Comparison of ENCODE assay signal across 27 mouse cellular contexts in the genomic region with DNA sequence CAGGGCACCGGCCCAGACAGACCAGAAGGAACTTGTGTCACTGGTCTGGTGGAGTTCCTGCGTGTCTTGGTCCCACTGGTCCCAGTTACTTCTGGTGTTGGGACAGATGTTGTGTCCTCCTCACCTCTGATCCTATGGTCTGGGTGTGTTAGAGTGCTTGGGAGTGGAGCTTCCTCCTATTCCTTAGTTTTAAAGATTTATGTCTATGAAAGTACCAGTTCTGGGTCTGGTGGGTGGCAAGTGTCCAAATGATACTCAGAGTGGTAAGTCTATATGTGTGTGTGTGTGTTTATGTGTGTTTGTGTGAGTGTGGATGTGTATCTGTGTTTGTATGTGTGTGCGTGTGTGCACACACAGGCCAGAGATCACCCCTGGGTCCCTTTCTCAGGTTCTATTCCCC.
"Had no signal": no experiment of that assay in that cellular context is flagged by ENCODE, and none has a peak within 500 bp of the region (broad histone marks: within the 10 kb centered on the region; RNA-seq: fewer than 3 reads in every experiment).

No protein-coding gene starts in this region.

- H3K4me3 ChIP-seq: embryonic facial prominence, embryonic 10.5 days; embryonic facial prominence, embryonic 12.5 days; embryonic facial prominence, embryonic 13.5 days; embryonic facial prominence, embryonic 15.5 days; erythroblast, embryonic 14.5 days; forebrain, embryonic 10.5 days; forebrain, embryonic 12.5 days; forebrain, embryonic 13.5 days; forebrain, embryonic 15.5 days; gastrocnemius, adult 2 months; heart, adult 2 months had no signal

- H3K9ac ChIP-seq: embryonic facial prominence, embryonic 12.5 days; embryonic facial prominence, embryonic 13.5 days; embryonic facial prominence, embryonic 15.5 days; forebrain, embryonic 12.5 days; forebrain, embryonic 13.5 days; forebrain, embryonic 15.5 days; forebrain, postnatal 0 days had no signal

- DNase-seq: cerebellum, adult 2 months; cerebellum, adult 8-10 months; cerebellum, adult 9-10 months; cerebellum, adult 9-11 months; cerebellum, postnatal 10 days; cerebellum, postnatal 14 days; cerebellum, postnatal 25 days; cerebellum, postnatal 36 days; embryo, embryonic 11 days; forebrain, postnatal 0 days; gastrocnemius, postnatal 10 days; gastrocnemius, postnatal 14 days; gastrocnemius, postnatal 36 days; heart, adult 18-20 months; heart, adult 2 months had no signal

- ATAC-seq: forebrain, embryonic 13.5 days; forebrain, embryonic 14.5 days; forebrain, embryonic 15.5 days; forebrain, embryonic 16.5 days; forebrain, postnatal 0 days had no signal

- H3K27me3 ChIP-seq: embryonic facial prominence, embryonic 12.5 days; embryonic facial prominence, embryonic 13.5 days; embryonic facial prominence, embryonic 15.5 days; forebrain, embryonic 12.5 days; forebrain, embryonic 13.5 days; forebrain, embryonic 15.5 days had no signal

- H3K36me3 ChIP-seq: embryonic facial prominence, embryonic 10.5 days; embryonic facial prominence, embryonic 12.5 days; embryonic facial prominence, embryonic 13.5 days; embryonic facial prominence, embryonic 15.5 days; forebrain, embryonic 10.5 days; forebrain, embryonic 12.5 days; forebrain, embryonic 15.5 days had no signal

- H3K9me3 ChIP-seq: embryonic facial prominence, embryonic 10.5 days; embryonic facial prominence, embryonic 12.5 days; embryonic facial prominence, embryonic 13.5 days; embryonic facial prominence, embryonic 15.5 days; forebrain, embryonic 10.5 days; forebrain, embryonic 12.5 days; forebrain, embryonic 13.5 days; forebrain, embryonic 15.5 days had no signal

- H3K4me1 ChIP-seq: forebrain, embryonic 10.5 days; forebrain, embryonic 12.5 days; forebrain, embryonic 13.5 days; forebrain, embryonic 15.5 days had no signal

- H3K4me2 ChIP-seq: embryonic facial prominence, embryonic 12.5 days; embryonic facial prominence, embryonic 13.5 days; embryonic facial prominence, embryonic 15.5 days; forebrain, embryonic 12.5 days; forebrain, embryonic 13.5 days; forebrain, embryonic 15.5 days had no signal

- H3K27ac ChIP-seq: embryonic facial prominence, embryonic 10.5 days; embryonic facial prominence, embryonic 12.5 days; embryonic facial prominence, embryonic 13.5 days; embryonic facial prominence, embryonic 15.5 days; forebrain, embryonic 10.5 days; forebrain, embryonic 12.5 days; forebrain, embryonic 13.5 days; forebrain, embryonic 15.5 days; heart, adult 2 months had no signal
